Mouse (Mus musculus) testis, adult 2 months (tissue): ENCODE data around the gene H2-T3.
"Not testable (repeated sequence)": the region's sequence is repeated elsewhere in the genome, so short reads cannot be mapped to it uniquely, and the experiment has no call there.

Experiments
- CTCF ChIP-seq: fragments of 200-500 bp; IDR thresholded peaks from 2 replicates; pipeline ENCODE4 v1.5.1; 2012; ENCODE audit warnings: low read depth, mild to moderate bottlenecking, inconsistent platforms, low read length, moderate library complexity; ENCODE audit not compliant: control insufficient read depth, insufficient read depth, insufficient replicate concordance
- POLR2A ChIP-seq: fragments of 200-500 bp; IDR thresholded peaks from 2 replicates; pipeline ENCODE4 v1.6.1; 2012; ENCODE audit warnings: low read depth, mild to moderate bottlenecking, inconsistent platforms, low read length, moderate library complexity; ENCODE audit not compliant: control insufficient read depth

GRCm38 (mm10) chr17:36166901-36167300 is 23.2 kb downstream of the H2-T3 start:
- TF ChIP-seq CTCF, POLR2A: not testable (repeated sequence)
